11 mouse cellular contexts compared by ENCODE assay signal in genomic region chr12:67219564-67219963, GRCm38 (mm10). TPM values are rescaled to one million over a fixed set of nuclear protein-coding genes. Genes with fewer than 3 reads are reported as not detected.
DNase-seq lines count a peak whose midpoint lies in the region; ATAC-seq lines count a peak whose summit lies in the region.
"Had no signal": no experiment of that assay in that cellular context is flagged by ENCODE, and none has a peak within 500 bp of the region (broad histone marks: within the 10 kb centered on the region; RNA-seq: fewer than 3 reads in every experiment).

No protein-coding gene starts in this region.

- no peak overlapping the region for H3K27ac ChIP-seq in forebrain, embryonic 10.5 days
- H3K27ac ChIP-seq in limb, embryonic 13.5 days: no peak overlapping the region
- no peak overlapping the region for H3K27ac ChIP-seq in neural tube, embryonic 14.5 days (ENCODE audit: low read depth, low read length)

- peak overlapping the region; percentile 78; the same call in 1 of the 2 replicates for H3K4me3 ChIP-seq in forebrain, embryonic 10.5 days
- H3K4me3 ChIP-seq in limb, embryonic 13.5 days: peak overlapping the region; percentile 66
- H3K4me3 ChIP-seq in neural tube, embryonic 14.5 days (ENCODE audit: low read depth, low read length): peak overlapping the region; percentile 81

- peaks cover 35% of the 10 kb centered on the region for H3K4me1 ChIP-seq in forebrain, embryonic 10.5 days
- H3K4me1 ChIP-seq in limb, embryonic 13.5 days: peaks cover 13% of the 10 kb centered on the region
- no peaks in the 10 kb centered on the region; the same call in 1 of the 2 replicates for H3K4me1 ChIP-seq in neural tube, embryonic 14.5 days (ENCODE audit: control insufficient read depth, insufficient read depth, low read length)

- peak; percentile 12 to 22 for DNase-seq in left cerebral cortex, postnatal 25 days (ENCODE audit: low spot score in 2 of 2)
- DNase-seq in left cerebral cortex, postnatal 10 days (ENCODE audit: extremely low spot score in 1 of 2, low spot score in 2 of 2): no peak
- no peak for DNase-seq in forebrain, embryonic 10.5 days (ENCODE audit: extremely low spot score, low spot score)
- no peak for DNase-seq in yolk sac, embryonic 10.5 days (ENCODE audit: low spot score)
- DNase-seq in lung, postnatal 36 days: no peak
- DNase-seq: kidney, adult 9 months had no signal

- H3K9me3 ChIP-seq in forebrain, embryonic 10.5 days: no peaks in the 10 kb centered on the region
- no peaks in the 10 kb centered on the region for H3K9me3 ChIP-seq in limb, embryonic 13.5 days
- H3K9me3 ChIP-seq in neural tube, embryonic 14.5 days (ENCODE audit: control insufficient read depth, low read length): no peaks in the 10 kb centered on the region

- peaks cover 61% of the 10 kb centered on the region for H3K27me3 ChIP-seq in forebrain, embryonic 10.5 days (ENCODE audit: poor library complexity, severe bottlenecking)
- peaks cover 62% of the 10 kb centered on the region for H3K27me3 ChIP-seq in limb, embryonic 13.5 days
- H3K27me3 ChIP-seq in neural tube, embryonic 14.5 days (ENCODE audit: control insufficient read depth, insufficient read depth, low read length): peaks cover 3% of the 10 kb centered on the region; the same call in 1 of the 2 replicates

- H3K9ac ChIP-seq in limb, embryonic 13.5 days: no peak overlapping the region
- H3K9ac ChIP-seq in neural tube, embryonic 14.5 days (replicated peaks; ENCODE audit: low read depth, low read length): peak overlapping the region; percentile 28; the same call in 1 of the 2 replicates

- ATAC-seq in limb, embryonic 13.5 days (ENCODE audit: low FRiP score, low read depth): no peak
- no peak for ATAC-seq in neural tube, embryonic 14.5 days (ENCODE audit: low read depth)
- no peak for ATAC-seq in megakaryocyte, adult 5-6 weeks (ENCODE audit: poor library complexity, severe bottlenecking)
- ATAC-seq: activated CD4-positive, CD25-positive, alpha-beta regulatory T cell, adult 4 months had no signal

- intact Hi-C loops in left cerebral cortex, postnatal 25 days (cut with DNase I): no loop called here
- intact Hi-C loops in left cerebral cortex, postnatal 10 days (cut with DNase I): no loop called here

- H3K4me2 ChIP-seq in limb, embryonic 13.5 days (replicated peaks): peak overlapping the region; percentile 97
- H3K4me2 ChIP-seq in neural tube, embryonic 14.5 days (ENCODE audit: low read depth, low read length): peak overlapping the region; percentile 58

- 24% methylated on average over 5 of the region's 5 CpGs for WGBS in forebrain, embryonic 10.5 days
- WGBS in limb, embryonic 13.5 days: 21% methylated on average over 5 of the region's 5 CpGs
- 16% methylated on average over 5 of the region's 5 CpGs for WGBS in neural tube, embryonic 14.5 days

- no peaks in the 10 kb centered on the region for H3K36me3 ChIP-seq in forebrain, embryonic 10.5 days (replicated peaks)
- no peaks in the 10 kb centered on the region for H3K36me3 ChIP-seq in limb, embryonic 13.5 days
- no peaks in the 10 kb centered on the region for H3K36me3 ChIP-seq in neural tube, embryonic 14.5 days (ENCODE audit: control insufficient read depth, insufficient read depth, low read length)

RNA-seq across cellular contexts. Expression of gene Mdga2, which starts 2.8 kb away (rescaled TPM):
- total RNA-seq in left cerebral cortex, postnatal 25 days (2021): 10 to 100 TPM; 50.8 to 59.4 TPM
- total RNA-seq in left cerebral cortex, postnatal 10 days (2021): 10 to 100 TPM; 57.7 to 65.1 TPM
- 2.5 and 3.8 TPM in 2 replicates for polyA plus RNA-seq in forebrain, embryonic 10.5 days (2016; fragmentation: Nextera tagmentation; extraction: Ambion mirVana)
- 3.7 and 4.2 TPM in 2 replicates for polyA plus RNA-seq in limb, embryonic 13.5 days (2015; fragmentation: Nextera tagmentation; extraction: Ambion mirVana)
- polyA plus RNA-seq in neural tube, embryonic 14.5 days (2014; fragmentation: Nextera tagmentation; extraction: Ambion mirVana): 36.9 and 43.2 TPM in 2 replicates
- total RNA-seq in megakaryocyte, adult 5-6 weeks (2015): not detected in 2 replicates
- total RNA-seq in megakaryocyte, adult 5-6 weeks (2017): not detected in 2 replicates
- total RNA-seq: liver, adult 2 months had no signal
- polyA plus RNA-seq: liver, adult 2 months had no signal

Comparison
In these comparisons a context has a peak if more than half of its experiments do, and no peak if none do; other contexts are left out.
1. DNase-seq: peak in left cerebral cortex, postnatal 25 days (2 of 2); none in left cerebral cortex, postnatal 10 days (0 of 2), forebrain, embryonic 10.5 days (single experiment), yolk sac, embryonic 10.5 days (single experiment) and lung, postnatal 36 days (single experiment).
2. RNA of gene Mdga2, which starts 2.8 kb away (total RNA-seq): 57.7 to 65.1 TPM in left cerebral cortex, postnatal 10 days and 50.8 to 59.4 TPM in left cerebral cortex, postnatal 25 days; not detected in megakaryocyte, adult 5-6 weeks; every median in the first group is over 10 times any median in the second.
3. Peak in every context shown above with its lines, with median percentiles within 50 percentile points of each other: H3K4me3 ChIP-seq.